ENCODE assay signal across 20 mouse cellular contexts in the genomic region with DNA sequence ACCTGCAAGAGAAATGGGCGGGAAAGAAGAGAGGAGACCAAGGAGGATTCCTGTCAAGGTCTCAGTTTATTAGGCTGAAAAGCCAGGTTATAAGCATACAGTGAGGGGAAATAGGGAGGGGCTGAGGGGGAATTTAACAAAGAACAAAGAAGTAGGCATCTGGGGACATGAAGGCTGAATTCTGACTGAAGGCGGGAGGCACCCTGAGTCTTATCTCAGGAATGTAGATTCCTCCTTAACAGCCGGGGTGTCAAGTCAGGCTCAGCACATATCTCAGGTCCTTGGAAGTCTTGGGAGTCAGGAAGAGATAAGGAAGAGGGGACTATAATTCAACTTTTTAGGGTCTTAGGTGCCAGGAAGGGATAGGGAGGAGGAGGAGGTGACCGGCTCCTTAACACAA. TPM values are rescaled to one million over a fixed set of nuclear protein-coding genes. Genes with fewer than 3 reads are reported as not detected.
"Had no signal": no experiment of that assay in that cellular context is flagged by ENCODE, and none has a peak within 500 bp of the region (broad histone marks: within the 10 kb centered on the region; RNA-seq: fewer than 3 reads in every experiment).

No protein-coding gene starts in this region.

RNA-seq across cellular contexts. Expression of a gene that starts 36.6 kb away (rescaled TPM):
- polyA plus RNA-seq: cortical plate, adult 2 months; embryonic facial prominence, embryonic 10.5 days; embryonic facial prominence, embryonic 11.5 days; embryonic facial prominence, embryonic 12.5 days; embryonic facial prominence, embryonic 13.5 days; embryonic facial prominence, embryonic 14.5 days; erythroblast, embryonic 14.5 days; forebrain, embryonic 10.5 days; forebrain, embryonic 11.5 days; forebrain, embryonic 12.5 days; forebrain, embryonic 13.5 days; forebrain, embryonic 14.5 days; forebrain, embryonic 15.5 days; forebrain, embryonic 16.5 days; forebrain, postnatal 0 days; frontal cortex, adult 2 months; heart, adult 2 months; heart, embryonic 10.5 days had no signal

RNA-seq across cellular contexts. Expression of a gene that starts 40.5 kb away (rescaled TPM):
- polyA plus RNA-seq: cortical plate, adult 2 months; embryonic facial prominence, embryonic 10.5 days; embryonic facial prominence, embryonic 11.5 days; embryonic facial prominence, embryonic 12.5 days; embryonic facial prominence, embryonic 13.5 days; embryonic facial prominence, embryonic 14.5 days; embryonic facial prominence, embryonic 15.5 days; erythroblast, embryonic 14.5 days; forebrain, embryonic 10.5 days; forebrain, embryonic 11.5 days; forebrain, embryonic 12.5 days; forebrain, embryonic 13.5 days; forebrain, embryonic 14.5 days; forebrain, embryonic 15.5 days; forebrain, embryonic 16.5 days; forebrain, postnatal 0 days; frontal cortex, adult 2 months; gonadal fat pad, adult 2 months; heart, adult 2 months; heart, embryonic 10.5 days had no signal
